Mouse (Mus musculus) ES-E14 (cell line): ENCODE measurements around the gene Mfap2. TPM values are rescaled to one million over a fixed set of nuclear protein-coding genes. Genes with fewer than 3 reads are reported as not detected.

Experiments used
- DNase-seq: peaks from one replicate; pipeline ENCODE4 v3.0.0-alpha.2; 2013; ENCODE audit warnings: low read depth, low spot score
- H3K27ac ChIP-seq: 2 replicates; pipeline ENCODE4 v1.5.1; 2012; ENCODE audit warnings: low read depth, mild to moderate bottlenecking, low read length, moderate library complexity, mixed read lengths; ENCODE audit not compliant: poor library complexity, insufficient read depth, severe bottlenecking
- H3K36me3 ChIP-seq: 2 replicates; pipeline ENCODE4 v1.6.1; 2012; ENCODE audit warnings: mild to moderate bottlenecking, low read length, moderate library complexity, mixed read lengths; ENCODE audit not compliant: control insufficient read depth, poor library complexity, insufficient read depth, severe bottlenecking
- H3K4me1 ChIP-seq, 2 experiments: fragments of 150-350 bp in 1 of 2; sonication (generic) in 1 of 2; 2 replicates each; pipeline ENCODE4 v1.6.1; 2012; ENCODE audit warnings: low read length in 2 of 2, mild to moderate bottlenecking in 1 of 2, mixed read lengths in 1 of 2; ENCODE audit not compliant: control insufficient read depth in 2 of 2, insufficient read depth in 2 of 2, poor library complexity in 1 of 2
- H3K4me3 ChIP-seq, 2 experiments: fragments of 150-350 bp in 1 of 2; sonication (generic) in 1 of 2; 2 replicates each; pipeline ENCODE4 v1.5.1; 2012; ENCODE audit warnings: low read length in 2 of 2, low read depth in 1 of 2, mild to moderate bottlenecking in 1 of 2, mixed read lengths in 1 of 2; ENCODE audit not compliant: insufficient read depth in 1 of 2, poor library complexity in 1 of 2, severe bottlenecking in 1 of 2
- H3K9ac ChIP-seq: 2 replicates; pipeline ENCODE4 v1.6.1; 2012; ENCODE audit warnings: low read depth, mild to moderate bottlenecking, low read length, mixed read lengths; ENCODE audit not compliant: poor library complexity, insufficient read depth, severe bottlenecking
- H3K9me3 ChIP-seq: fragments of 150-350 bp; sonication (generic); 2 replicates; pipeline ENCODE4 v1.6.1; 2012; ENCODE audit warnings: low read depth, mild to moderate bottlenecking, low read length; ENCODE audit not compliant: control insufficient read depth, insufficient read depth
- CHD2 ChIP-seq: IDR thresholded peaks from 2 replicates; pipeline ENCODE4 v1.6.1; 2014; ENCODE audit warnings: mild to moderate bottlenecking, low read depth, low read length, inconsistent platforms
- HCFC1 ChIP-seq: IDR thresholded peaks from 2 replicates; pipeline ENCODE4 v1.6.1; 2012; ENCODE audit warnings: low read length, inconsistent platforms, borderline replicate concordance; ENCODE audit not compliant: insufficient read depth
- MAFK ChIP-seq: IDR thresholded peaks from 2 replicates; pipeline ENCODE4 v1.6.1; 2014; ENCODE audit warnings: mild to moderate bottlenecking, low read depth, low read length, inconsistent platforms; ENCODE audit not compliant: insufficient read depth
- ZC3H11A ChIP-seq: IDR thresholded peaks from 2 replicates; pipeline ENCODE4 v1.6.1; 2012; ENCODE audit warnings: low read depth, mild to moderate bottlenecking, inconsistent platforms, low read length, borderline replicate concordance
- ZNF384 ChIP-seq: IDR thresholded peaks from 2 replicates; pipeline ENCODE4 v1.6.1; 2012; ENCODE audit warnings: low read depth, low read length, inconsistent platforms
- in situ Hi-C, 2 experiments: fragments of 600-800 bp; cut with MboI; formaldehyde crosslinking; loops; one replicate each; pipeline ENCODE4 v1.15.1; 2025; ENCODE audit warnings: low sequenced_read_pairs in 2 of 2, inconsistent platforms in 1 of 2; ENCODE audit not compliant: unreplicated experiment in 2 of 2
- total RNA-seq: library from RNA; depleted of rRNA; stranded (reverse); fragments of 300-350 nt; gene quantifications from 2 replicates; pipeline ENCODE4 v1.2.3, GENCODE M21; 2012

Gene Mfap2
- total RNA-seq, 1 experiment: 1.4 TPM

- Histone ChIP-seq H3K9ac (peak within 1 kb of the TSS; percentile 87), H3K9me3 (no peaks in the 10 kb centered on the region), H3K36me3 (no peaks in the 10 kb centered on the region), H3K4me3 (peak within 1 kb of the TSS; percentile 93 to 94), H3K27ac (no peak within 1 kb of the TSS), H3K4me1 (peaks cover 2 to 13% of the 10 kb centered on the region in 2 experiments; a peak in 3 of 4 replicates)
- in situ Hi-C loops: no loop called here
- DNase-seq: peak; percentile 59
- TF ChIP-seq CHD2 (no peak), HCFC1 (peak; percentile 94)
Observed at GRCm38 (mm10) chr4:140986711-140987395, 23.4 kb upstream of the Mfap2 start, which contains the start of gene Atp13a2. TSS of gene Atp13a2 (plus strand) at chr4:140986873.

GRCm38 (mm10) chr4:140987476-140987875, 22.7 kb upstream of the Mfap2 start:
- Histone ChIP-seq H3K9me3 (no peaks in the 10 kb centered on the region), H3K4me1 (peaks cover 2 to 13% of the 10 kb centered on the region in 2 experiments; a peak in 3 of 4 replicates), H3K4me3 (peak overlapping the region; percentile 93 to 94), H3K9ac (peak overlapping the region; percentile 87), H3K27ac (no peak overlapping the region), H3K36me3 (no peaks in the 10 kb centered on the region)
- DNase-seq: no peak
- in situ Hi-C loops: no loop called here
- TF ChIP-seq ZNF384 (no peak), MAFK (no peak), CHD2 (no peak), ZC3H11A (no peak), HCFC1 (no peak)

GRCm38 (mm10) chr4:140988706-140989290, 21.4 kb upstream of the Mfap2 start:
- no peak overlapping the region for H3K9ac ChIP-seq
- in situ Hi-C loops: no loop called here
- TF ChIP-seq ZNF384: no peak
- no peak for TF ChIP-seq ZC3H11A
- no peak for TF ChIP-seq HCFC1
- TF ChIP-seq CHD2: no peak
- no peak for DNase-seq
- no peak overlapping the region for H3K4me3 ChIP-seq
- no peaks in the 10 kb centered on the region for H3K9me3 ChIP-seq
- peaks cover 2 to 8% of the 10 kb centered on the region in 2 experiments; a peak in 2 of 4 replicates for H3K4me1 ChIP-seq
- H3K36me3 ChIP-seq: peaks cover 5% of the 10 kb centered on the region; the same call in 1 of the 2 replicates
- H3K27ac ChIP-seq: no peak overlapping the region

- Histone ChIP-seq H3K9me3 (no peaks in the 10 kb centered on the region), H3K4me3 (no peak overlapping the region), H3K9ac (no peak overlapping the region), H3K36me3 (peaks cover 6% of the 10 kb centered on the region; the same call in 1 of the 2 replicates), H3K27ac (no peak overlapping the region), H3K4me1 (peaks cover 2 to 8% of the 10 kb centered on the region in 2 experiments; a peak in 2 of 4 replicates)
- no peak for TF ChIP-seq ZNF384
- TF ChIP-seq ZC3H11A: no peak
- TF ChIP-seq HCFC1: no peak
- TF ChIP-seq CHD2: no peak
- TF ChIP-seq MAFK: no peak
- DNase-seq: no peak
- in situ Hi-C loops: no loop called here
Observed at GRCm38 (mm10) chr4:140989447-140989846, 20.8 kb upstream of the Mfap2 start.
